Mouse (Mus musculus): ENCODE results near the gene P2rx7.

- TF ChIP-seq CTCF (IDR thresholded peaks at IDR 0.05; ENCODE audit: extremely low read depth, insufficient read depth, low read length), result no peak
- no peak for TF ChIP-seq POLR2A (IDR thresholded peaks at IDR 0.05; ENCODE audit: extremely low read depth, insufficient read depth, low read length)
Measured at GRCm38 (mm10) chr5:122715723-122716122, 72.0 kb downstream of the P2rx7 start.

Data from cortical plate, adult 2 months (tissue).